Mouse (Mus musculus) lung, embryonic 16.5 days (tissue): ENCODE data around the gene Snx9. TPM values are rescaled to one million over a fixed set of nuclear protein-coding genes. Genes with fewer than 3 reads are reported as not detected.

Source experiments
- ATAC-seq: fragments of 200-750 bp; cut with Nextera tagmentation; 2 replicates; pipeline ENCODE4 v1.8.0; 2017; ENCODE audit warnings: low read depth, mild to moderate bottlenecking, moderate library complexity
- H3K27ac ChIP-seq: fragments of 300-500 bp; sonication (generic); 2 replicates; pipeline ENCODE4 v1.5.1; 2014; ENCODE audit warnings: mild to moderate bottlenecking, control low read depth, low read length
- H3K27me3 ChIP-seq: fragments of 300-500 bp; sonication (generic); 2 replicates; pipeline ENCODE4 v1.6.1; 2014; ENCODE audit warnings: low read depth, low read length, mixed read lengths; ENCODE audit not compliant: control insufficient read depth, insufficient read depth
- H3K36me3 ChIP-seq: fragments of 300-500 bp; sonication (generic); 2 replicates; pipeline ENCODE4 v1.6.1; 2014; ENCODE audit warnings: low read length; ENCODE audit not compliant: control insufficient read depth, insufficient read depth
- H3K4me1 ChIP-seq: fragments of 300-500 bp; sonication (generic); replicated peaks from 2 replicates; pipeline ENCODE4 v1.6.1; 2014; ENCODE audit warnings: low read length, mixed read lengths; ENCODE audit not compliant: control insufficient read depth, insufficient read depth
- H3K4me2 ChIP-seq: fragments of 300-500 bp; sonication (generic); 2 replicates; pipeline ENCODE4 v1.6.1; 2014; ENCODE audit warnings: low read depth, low read length, control low read depth
- H3K4me3 ChIP-seq: fragments of 300-500 bp; sonication (generic); 2 replicates; pipeline ENCODE4 v1.5.1; 2014; ENCODE audit warnings: mild to moderate bottlenecking, low read length, control low read depth
- H3K9ac ChIP-seq: fragments of 300-500 bp; sonication (generic); 2 replicates; pipeline ENCODE4 v1.6.1; 2014; ENCODE audit warnings: low read length, control low read depth
- H3K9me3 ChIP-seq: fragments of 300-500 bp; sonication (generic); 2 replicates; pipeline ENCODE4 v1.6.1; 2016; ENCODE audit warnings: low read length; ENCODE audit not compliant: control insufficient read depth
- WGBS: fragments of 180-500 bp; shearing (Covaris S2); extraction: QIAGEN DNeasy Blood & Tissue Kit; methylation state at CpG from one replicate; pipeline ENCODE4 v1.1.7; 2014; 5-methylcytosine and 5-hydroxymethylcytosine counted together
- polyA plus RNA-seq: library from polyadenylated mRNA; unstranded; fragments of >200 nt; fragmentation: Nextera tagmentation; extraction: Ambion mirVana; gene quantifications from 2 replicates; pipeline ENCODE4 v1.2.1, GENCODE M21; 2015

Snx9 gene
- polyA plus RNA-seq, 1 experiment from 2014 or later: 25.1 TPM

DNA sequence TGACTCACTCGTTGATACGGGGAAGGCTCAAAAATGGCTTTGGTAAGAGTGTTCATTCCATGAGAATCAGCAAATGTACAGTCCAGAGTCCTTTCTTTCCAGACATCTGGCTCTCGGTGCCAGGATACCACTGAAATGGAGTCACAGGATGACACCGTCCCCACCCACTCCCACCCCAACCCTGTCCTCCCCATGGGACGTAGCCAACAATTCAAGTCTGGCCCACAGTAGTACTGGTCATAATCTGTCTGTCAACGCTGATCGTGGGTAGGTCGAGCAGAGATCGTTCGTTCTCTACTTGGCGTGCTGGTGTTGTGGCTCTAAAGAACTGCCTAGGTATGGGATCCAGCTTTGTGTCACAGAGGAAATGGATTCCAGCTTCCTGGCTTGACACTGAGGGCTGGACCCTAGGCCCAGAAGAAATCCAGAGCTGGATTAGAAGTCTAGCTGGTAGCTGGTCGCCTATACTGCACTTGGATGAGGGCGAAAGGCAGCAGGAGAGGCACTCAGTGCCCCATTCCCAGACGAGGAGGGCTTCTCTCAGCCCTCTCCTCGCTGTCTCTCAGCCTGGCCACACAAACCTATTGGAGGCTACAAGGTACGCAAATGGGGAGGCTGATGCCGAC is 41.6 kb upstream of the Snx9 start:
- Histone ChIP-seq H3K9me3 (no peaks in the 10 kb centered on the region), H3K36me3 (no peaks in the 10 kb centered on the region), H3K4me1 (peaks cover 21% of the 10 kb centered on the region), H3K27me3 (no peaks in the 10 kb centered on the region), H3K27ac (no peak overlapping the region), H3K9ac (no peak overlapping the region), H3K4me2 (no peak overlapping the region), H3K4me3 (no peak overlapping the region)
- WGBS: 74% methylated on average over 17 of the region's 17 CpGs
- no peak for ATAC-seq

DNA sequence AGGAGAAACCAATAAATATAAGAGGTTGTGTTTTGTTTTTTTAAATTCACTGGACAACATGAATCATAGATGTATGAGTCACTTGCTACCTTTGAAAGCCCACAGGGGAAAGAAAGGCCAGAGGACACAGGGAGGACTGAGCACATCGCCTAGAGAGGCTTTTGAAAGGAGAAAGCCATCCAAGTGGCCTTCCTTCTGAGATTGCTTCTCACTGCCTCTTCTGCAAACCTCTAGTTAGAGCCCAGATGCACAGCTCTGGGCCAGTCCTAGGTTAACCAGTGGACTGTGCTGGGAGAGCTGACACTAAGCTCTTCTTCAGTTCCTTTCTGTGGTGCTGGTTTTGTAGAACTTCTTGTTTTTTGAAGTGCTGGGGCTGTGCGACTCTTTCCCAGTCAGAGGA is 40.9 kb upstream of the Snx9 start:
- Histone ChIP-seq H3K27me3 (no peaks in the 10 kb centered on the region), H3K4me1 (peaks cover 26% of the 10 kb centered on the region), H3K4me3 (no peak overlapping the region), H3K27ac (no peak overlapping the region), H3K9ac (no peak overlapping the region), H3K9me3 (no peaks in the 10 kb centered on the region), H3K36me3 (no peaks in the 10 kb centered on the region), H3K4me2 (no peak overlapping the region)
- WGBS: 83% methylated on average over 2 of the region's 2 CpGs
- no peak for ATAC-seq

DNA sequence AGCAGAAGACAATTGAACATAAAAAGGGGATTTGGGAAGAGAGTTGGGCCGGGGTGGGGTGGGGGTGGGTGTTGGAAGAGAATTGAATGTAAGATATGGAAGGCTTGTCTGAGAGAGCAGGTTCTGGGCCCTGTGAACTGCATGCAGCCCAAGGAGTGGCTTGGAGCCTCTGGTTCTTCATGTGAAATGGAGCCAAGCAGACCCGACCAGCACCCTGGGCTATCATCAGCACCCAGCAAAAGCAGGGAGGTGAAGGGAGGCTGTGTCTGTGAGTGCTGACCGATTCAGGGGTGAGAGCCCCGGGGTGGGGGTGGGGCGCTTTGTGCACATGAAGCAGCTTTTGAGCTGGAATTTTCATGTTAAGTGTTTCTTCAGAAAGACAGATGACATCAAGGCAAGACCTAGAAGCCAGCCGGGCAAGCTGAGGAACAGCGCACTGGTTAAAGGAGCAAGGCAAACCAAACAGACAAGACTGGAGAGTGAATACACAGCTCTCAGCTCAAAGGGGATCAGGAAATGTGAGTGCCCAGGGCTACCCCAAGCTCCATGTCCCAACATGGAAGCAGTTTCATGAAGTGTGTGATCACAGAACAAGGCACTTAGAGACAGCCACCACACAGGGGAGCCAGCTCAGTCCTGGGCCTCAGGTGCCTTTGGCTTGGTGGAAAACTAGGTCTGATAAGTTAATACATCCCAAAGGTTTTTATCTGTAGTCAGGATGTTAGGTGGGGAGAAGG is 40.1 kb upstream of the Snx9 start:
- H3K27me3 ChIP-seq: no peaks in the 10 kb centered on the region
- H3K9me3 ChIP-seq: no peaks in the 10 kb centered on the region
- peaks cover 28% of the 10 kb centered on the region for H3K4me1 ChIP-seq
- no peaks in the 10 kb centered on the region for H3K36me3 ChIP-seq
- H3K4me3 ChIP-seq: no peak overlapping the region
- no peak overlapping the region for H3K27ac ChIP-seq
- no peak overlapping the region for H3K9ac ChIP-seq
- 56% methylated on average over 7 of the region's 7 CpGs for WGBS
- ATAC-seq: no peak
- H3K4me2 ChIP-seq: no peak overlapping the region

- no peak overlapping the region for H3K4me2 ChIP-seq
- no peak for ATAC-seq
Measured at GRCm38 (mm10) chr17:5801761-5802655, 39.1 kb upstream of the Snx9 start.

DNA sequence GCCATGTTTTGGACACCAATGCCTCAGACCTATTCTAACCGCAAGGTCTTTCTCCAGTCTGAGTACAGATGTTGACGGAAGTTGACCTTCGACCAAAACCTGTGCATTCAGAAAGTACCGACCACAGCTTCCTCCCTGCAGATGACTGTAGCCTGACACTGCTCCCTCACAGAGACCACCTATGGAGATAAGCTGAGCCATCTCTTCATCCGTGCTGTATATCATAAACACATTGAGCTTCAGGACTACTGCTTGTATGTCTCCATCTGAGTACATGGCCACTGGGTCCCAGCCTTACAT is 38.5 kb upstream of the Snx9 start:
- Histone ChIP-seq H3K4me1 (peaks cover 24% of the 10 kb centered on the region), H3K27me3 (no peaks in the 10 kb centered on the region), H3K4me3 (no peak overlapping the region), H3K36me3 (no peaks in the 10 kb centered on the region), H3K9ac (no peak overlapping the region), H3K4me2 (no peak overlapping the region), H3K27ac (no peak overlapping the region), H3K9me3 (no peaks in the 10 kb centered on the region)
- WGBS: 74% methylated on average over 5 of the region's 5 CpGs
- ATAC-seq: no peak

More at GRCm38 (mm10) chr17:5801761-5802655, 39.1 kb upstream of the Snx9 start:
- peaks cover 27% of the 10 kb centered on the region for H3K4me1 ChIP-seq
- no peak overlapping the region for H3K27ac ChIP-seq
- no peak overlapping the region for H3K9ac ChIP-seq
- 40% methylated on average over 17 of the region's 17 CpGs for WGBS
- H3K4me3 ChIP-seq: no peak overlapping the region
- H3K27me3 ChIP-seq: no peaks in the 10 kb centered on the region
- H3K36me3 ChIP-seq: no peaks in the 10 kb centered on the region
- no peaks in the 10 kb centered on the region for H3K9me3 ChIP-seq

- ATAC-seq: no peak
- no peaks in the 10 kb centered on the region for H3K9me3 ChIP-seq
- H3K27ac ChIP-seq: no peak overlapping the region
- no peaks in the 10 kb centered on the region for H3K27me3 ChIP-seq
- no peak overlapping the region for H3K4me3 ChIP-seq
- peaks cover 29% of the 10 kb centered on the region for H3K4me1 ChIP-seq
- no peak overlapping the region for H3K4me2 ChIP-seq
- no peak overlapping the region for H3K9ac ChIP-seq
- H3K36me3 ChIP-seq: no peaks in the 10 kb centered on the region
- WGBS: 90% methylated on average over 10 of the region's 10 CpGs
Measured at GRCm38 (mm10) chr17:5803229-5804012, 37.7 kb upstream of the Snx9 start.

GRCm38 (mm10) chr17:5804370-5805150 is 36.6 kb upstream of the Snx9 start:
- Histone ChIP-seq H3K4me1 (peaks cover 30% of the 10 kb centered on the region), H3K36me3 (no peaks in the 10 kb centered on the region), H3K4me3 (no peak overlapping the region), H3K9me3 (no peaks in the 10 kb centered on the region), H3K27me3 (no peaks in the 10 kb centered on the region), H3K27ac (0 out of 2 replicates have a peak overlapping the region, but pooled peaks have one; percentile 32), H3K4me2 (no peak overlapping the region), H3K9ac (no peak overlapping the region)
- WGBS: 49% methylated on average over 12 of the region's 12 CpGs
- ATAC-seq: no peak

DNA sequence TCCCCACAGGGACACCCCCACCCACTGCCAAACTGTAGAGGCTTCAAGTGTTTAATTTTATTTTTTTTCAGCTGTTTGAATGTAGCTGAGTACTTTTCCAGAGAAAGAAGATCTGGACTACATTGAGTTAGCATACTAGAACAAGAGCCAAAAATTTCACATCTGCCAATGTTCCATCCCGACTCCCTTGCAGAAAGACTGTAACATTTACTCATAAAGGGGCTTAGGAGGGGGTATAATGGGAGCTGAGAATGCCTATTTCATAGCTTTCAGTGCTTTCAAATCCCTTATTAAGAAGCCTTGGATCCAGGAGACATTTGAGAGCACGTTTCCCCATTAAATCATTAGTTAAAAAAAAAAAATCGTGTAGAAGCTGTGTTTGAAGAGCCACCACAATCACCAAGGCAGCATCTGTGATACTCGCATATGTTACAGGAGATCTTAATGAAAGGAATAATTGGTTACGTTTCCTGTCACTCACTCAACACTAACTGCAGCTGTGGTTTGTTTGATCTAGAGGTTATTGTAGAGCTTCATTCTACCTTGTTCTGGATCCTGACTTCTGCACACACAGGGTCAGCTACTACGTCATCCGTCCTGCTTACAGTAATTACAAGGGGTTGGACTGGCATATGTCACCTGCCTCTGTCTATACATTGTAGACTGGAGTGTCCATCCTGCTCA is 35.8 kb upstream of the Snx9 start:
- Histone ChIP-seq H3K27me3 (no peaks in the 10 kb centered on the region), H3K36me3 (no peaks in the 10 kb centered on the region), H3K9ac (no peak overlapping the region), H3K4me3 (no peak overlapping the region), H3K4me2 (no peak overlapping the region), H3K27ac (0 out of 2 replicates have a peak overlapping the region, but pooled peaks have one; percentile 32), H3K4me1 (peaks cover 30% of the 10 kb centered on the region), H3K9me3 (no peaks in the 10 kb centered on the region)
- no peak for ATAC-seq
- 56% methylated on average over 7 of the region's 7 CpGs for WGBS
